Mouse (Mus musculus): ENCODE measurements around the gene L3mbtl4.

Gene L3mbtl4

GRCm38 (mm10) chr17:68642521-68643088 is 369.0 kb downstream of the L3mbtl4 start:
- no peaks in the 10 kb centered on the region for H3K36me3 ChIP-seq (ENCODE audit: control insufficient read depth, insufficient read depth, low read length, poor library complexity, severe bottlenecking)
- no peaks in the 10 kb centered on the region for H3K27me3 ChIP-seq (ENCODE audit: control insufficient read depth, insufficient read depth, low read length, poor library complexity, severe bottlenecking)
- no peak for DNase-seq (ENCODE audit: low read depth, low spot score)

- H3K27me3 ChIP-seq (ENCODE audit: control insufficient read depth, insufficient read depth, low read length, poor library complexity, severe bottlenecking) = no peaks in the 10 kb centered on the region
- no peak for DNase-seq (ENCODE audit: low read depth, low spot score)
- no peaks in the 10 kb centered on the region for H3K36me3 ChIP-seq (ENCODE audit: control insufficient read depth, insufficient read depth, low read length, poor library complexity, severe bottlenecking)
These were observed 392.9 kb downstream of the L3mbtl4 start for GRCm38 (mm10) chr17:68666528-68666927.

GRCm38 (mm10) chr17:68672088-68672504 is 398.5 kb downstream of the L3mbtl4 start:
- no peaks in the 10 kb centered on the region for H3K36me3 ChIP-seq (ENCODE audit: control insufficient read depth, insufficient read depth, low read length, poor library complexity, severe bottlenecking)
- no peaks in the 10 kb centered on the region for H3K27me3 ChIP-seq (ENCODE audit: control insufficient read depth, insufficient read depth, low read length, poor library complexity, severe bottlenecking)
- DNase-seq (ENCODE audit: low read depth, low spot score) = no peak

- DNase-seq (ENCODE audit: low read depth, low spot score) = no peak
- no peaks in the 10 kb centered on the region for H3K27me3 ChIP-seq (ENCODE audit: control insufficient read depth, insufficient read depth, low read length, poor library complexity, severe bottlenecking)
- no peaks in the 10 kb centered on the region for H3K36me3 ChIP-seq (ENCODE audit: control insufficient read depth, insufficient read depth, low read length, poor library complexity, severe bottlenecking)
These were observed 437.1 kb downstream of the L3mbtl4 start for GRCm38 (mm10) chr17:68710701-68711100.

DNA sequence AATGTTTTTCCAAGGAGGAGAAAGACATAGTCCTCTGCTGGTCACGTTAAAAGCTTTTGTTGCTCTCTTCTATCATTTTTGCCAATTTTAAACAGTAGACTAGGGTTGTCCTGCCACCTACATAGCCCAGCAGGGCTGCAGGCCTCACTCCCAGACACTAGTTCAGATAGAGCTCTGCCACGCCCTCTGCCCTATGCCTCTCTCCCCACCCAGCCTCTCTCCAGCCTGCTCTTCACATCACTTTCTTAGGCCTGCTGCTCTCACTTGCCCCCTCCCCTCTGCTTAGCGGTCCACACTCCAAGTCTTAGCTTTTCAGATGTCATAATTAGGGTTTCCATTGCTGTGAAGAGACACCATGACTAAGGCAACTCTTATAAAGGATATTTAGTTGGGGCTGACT is 437.8 kb downstream of the L3mbtl4 start:
- Histone ChIP-seq H3K36me3 (ENCODE audit: control insufficient read depth, insufficient read depth, low read length, poor library complexity, severe bottlenecking) (no peaks in the 10 kb centered on the region), H3K27me3 (ENCODE audit: control insufficient read depth, insufficient read depth, low read length, poor library complexity, severe bottlenecking) (no peaks in the 10 kb centered on the region)
- no peak for DNase-seq (ENCODE audit: low read depth, low spot score)

DNA sequence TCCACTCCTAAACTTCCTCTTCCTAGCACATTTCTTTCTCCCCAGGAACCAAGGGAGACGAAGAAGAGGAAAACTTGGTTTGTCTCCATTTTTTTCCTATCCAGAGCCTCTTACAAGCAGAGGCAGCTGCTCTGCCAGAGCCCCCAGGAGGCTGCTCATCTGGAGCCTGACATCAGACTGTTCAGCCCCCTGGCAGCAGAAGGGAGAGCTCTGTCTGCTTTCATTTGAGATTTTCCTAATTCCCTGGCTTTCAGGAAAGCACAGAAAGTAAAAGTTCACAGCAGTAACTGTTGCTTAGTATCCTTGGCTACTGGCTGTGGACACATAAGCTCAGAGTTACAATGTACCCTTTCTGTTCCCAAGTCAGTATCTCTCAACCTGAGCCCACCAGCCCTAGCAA is 474.7 kb downstream of the L3mbtl4 start:
- no peak for DNase-seq (ENCODE audit: low read depth, low spot score)
- no peaks in the 10 kb centered on the region for H3K36me3 ChIP-seq (ENCODE audit: control insufficient read depth, insufficient read depth, low read length, poor library complexity, severe bottlenecking)
- no peaks in the 10 kb centered on the region for H3K27me3 ChIP-seq (ENCODE audit: control insufficient read depth, insufficient read depth, low read length, poor library complexity, severe bottlenecking)

- Histone ChIP-seq H3K27me3 (ENCODE audit: control insufficient read depth, insufficient read depth, low read length, poor library complexity, severe bottlenecking) (no peaks in the 10 kb centered on the region), H3K36me3 (ENCODE audit: control insufficient read depth, insufficient read depth, low read length, poor library complexity, severe bottlenecking) (no peaks in the 10 kb centered on the region)
- no peak for DNase-seq (ENCODE audit: low read depth, low spot score)
These were observed 476.9 kb downstream of the L3mbtl4 start for GRCm38 (mm10) chr17:68750513-68750912.

DNA sequence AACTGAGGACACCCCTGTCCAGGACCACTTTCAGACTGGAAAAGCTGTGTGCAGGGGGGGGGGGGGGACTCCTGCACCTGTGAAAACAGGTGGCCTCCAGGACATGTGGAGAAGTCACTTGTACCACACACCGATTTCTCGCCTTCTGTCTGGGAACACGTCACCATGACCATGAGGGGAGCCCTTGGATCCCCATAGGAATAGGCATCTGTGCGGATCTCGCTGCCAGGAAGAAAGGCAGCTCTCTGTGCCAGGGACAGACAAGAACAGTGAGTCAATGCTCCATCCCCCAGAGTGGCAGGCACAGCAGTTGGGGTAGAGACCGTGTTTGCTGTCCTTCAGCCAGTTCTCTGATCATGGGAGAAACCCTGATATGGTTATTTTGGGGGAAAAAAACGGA is 479.5 kb downstream of the L3mbtl4 start:
- no peak for DNase-seq (ENCODE audit: low read depth, low spot score)
- no peaks in the 10 kb centered on the region for H3K27me3 ChIP-seq (ENCODE audit: control insufficient read depth, insufficient read depth, low read length, poor library complexity, severe bottlenecking)
- no peaks in the 10 kb centered on the region for H3K36me3 ChIP-seq (ENCODE audit: control insufficient read depth, insufficient read depth, low read length, poor library complexity, severe bottlenecking)

- DNase-seq (ENCODE audit: low read depth, low spot score) = no peak
- no peaks in the 10 kb centered on the region for H3K27me3 ChIP-seq (ENCODE audit: control insufficient read depth, insufficient read depth, low read length, poor library complexity, severe bottlenecking)
- H3K36me3 ChIP-seq (ENCODE audit: control insufficient read depth, insufficient read depth, low read length, poor library complexity, severe bottlenecking) = no peaks in the 10 kb centered on the region
These were observed 481.2 kb downstream of the L3mbtl4 start for GRCm38 (mm10) chr17:68754789-68755188.

DNA sequence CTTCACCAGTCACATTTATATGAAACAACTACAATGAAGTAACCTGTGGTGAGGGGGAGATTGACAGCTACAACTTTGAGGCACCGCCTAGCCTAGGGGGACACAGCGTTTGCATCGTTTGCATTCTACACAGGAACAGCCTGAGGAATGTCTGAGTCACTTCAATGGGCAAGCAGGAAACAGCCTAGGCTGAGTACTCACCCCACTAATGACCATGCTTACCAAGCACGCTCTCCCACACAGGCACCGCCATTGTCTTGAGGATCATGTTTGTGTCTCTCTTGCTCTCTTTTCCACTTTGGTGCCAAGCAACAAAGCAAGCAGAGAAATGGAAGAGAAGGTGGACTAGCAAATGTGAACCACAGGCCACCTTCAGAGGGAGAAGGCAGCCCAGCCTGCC is 484.8 kb downstream of the L3mbtl4 start:
- no peak for DNase-seq (ENCODE audit: low read depth, low spot score)
- no peaks in the 10 kb centered on the region for H3K27me3 ChIP-seq (ENCODE audit: control insufficient read depth, insufficient read depth, low read length, poor library complexity, severe bottlenecking)
- H3K36me3 ChIP-seq (ENCODE audit: control insufficient read depth, insufficient read depth, low read length, poor library complexity, severe bottlenecking) = no peaks in the 10 kb centered on the region

- DNase-seq (ENCODE audit: low read depth, low spot score) = no peak
- no peaks in the 10 kb centered on the region for H3K36me3 ChIP-seq (ENCODE audit: control insufficient read depth, insufficient read depth, low read length, poor library complexity, severe bottlenecking)
- no peaks in the 10 kb centered on the region for H3K27me3 ChIP-seq (ENCODE audit: control insufficient read depth, insufficient read depth, low read length, poor library complexity, severe bottlenecking)
These were observed 485.3 kb downstream of the L3mbtl4 start for GRCm38 (mm10) chr17:68758936-68759335.

GRCm38 (mm10) chr17:68759978-68760377 is 486.4 kb downstream of the L3mbtl4 start:
- no peaks in the 10 kb centered on the region for H3K27me3 ChIP-seq (ENCODE audit: control insufficient read depth, insufficient read depth, low read length, poor library complexity, severe bottlenecking)
- no peaks in the 10 kb centered on the region for H3K36me3 ChIP-seq (ENCODE audit: control insufficient read depth, insufficient read depth, low read length, poor library complexity, severe bottlenecking)
- no peak for DNase-seq (ENCODE audit: low read depth, low spot score)

- no peak for DNase-seq (ENCODE audit: low read depth, low spot score)
- Histone ChIP-seq H3K36me3 (ENCODE audit: control insufficient read depth, insufficient read depth, low read length, poor library complexity, severe bottlenecking) (no peaks in the 10 kb centered on the region), H3K27me3 (ENCODE audit: control insufficient read depth, insufficient read depth, low read length, poor library complexity, severe bottlenecking) (no peaks in the 10 kb centered on the region)
These were observed 490.8 kb downstream of the L3mbtl4 start for GRCm38 (mm10) chr17:68764329-68764880.

DNA sequence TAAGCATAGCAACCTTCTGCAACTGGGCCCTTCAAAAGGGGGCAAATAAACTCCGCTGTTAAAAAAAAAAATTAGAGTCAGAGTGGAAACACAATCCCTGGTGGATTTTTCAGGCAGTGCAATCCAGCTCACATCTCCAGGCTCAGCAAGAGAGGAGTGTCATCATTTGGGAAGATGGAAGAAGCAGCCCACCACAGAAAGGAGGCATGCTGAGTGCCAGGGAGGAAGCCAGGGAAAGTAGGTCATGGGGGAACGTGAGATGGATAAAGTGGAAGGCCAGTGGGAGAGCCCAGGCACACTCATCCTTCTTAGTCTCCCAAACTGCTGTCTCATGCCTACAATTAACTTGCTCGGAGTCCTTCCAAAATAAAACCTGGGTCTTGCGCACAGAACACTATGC is 496.0 kb downstream of the L3mbtl4 start:
- H3K27me3 ChIP-seq (ENCODE audit: control insufficient read depth, insufficient read depth, low read length, poor library complexity, severe bottlenecking) = no peaks in the 10 kb centered on the region
- no peaks in the 10 kb centered on the region for H3K36me3 ChIP-seq (ENCODE audit: control insufficient read depth, insufficient read depth, low read length, poor library complexity, severe bottlenecking)
- DNase-seq (ENCODE audit: low read depth, low spot score) = no peak

- DNase-seq (ENCODE audit: low read depth, low spot score) = no peak
- Histone ChIP-seq H3K36me3 (ENCODE audit: control insufficient read depth, insufficient read depth, low read length, poor library complexity, severe bottlenecking) (no peaks in the 10 kb centered on the region), H3K27me3 (ENCODE audit: control insufficient read depth, insufficient read depth, low read length, poor library complexity, severe bottlenecking) (no peaks in the 10 kb centered on the region)
These were observed 497.6 kb downstream of the L3mbtl4 start for GRCm38 (mm10) chr17:68771046-68771750.

Data from splenic B cell, adult 2 months (primary cell).